Mouse (Mus musculus) liver, embryonic 14.5 days (tissue): ENCODE measurements at regions not wholly inside any gene's neighbourhood (a gene's known extent, or its start where the extent isn't known, plus 50 kb on each side); places are given as distances from the start of the nearest gene placed in this dataset.

Source experiments
- CTCF ChIP-seq: IDR thresholded peaks from 2 replicates; pipeline ENCODE4 v1.5.1; 2016; ENCODE audit warnings: antibody characterized with exemption, low read depth, control low read depth
- EP300 ChIP-seq: IDR thresholded peaks from 2 replicates; pipeline ENCODE4 v1.6.1; 2016; ENCODE audit warnings: antibody characterized with exemption, low read depth

- TF ChIP-seq EP300 (no peak), CTCF (no peak)
These were observed 68.5 kb upstream of the Prpf4b start for GRCm38 (mm10) chr13:34806532-34807092.
